Mouse (Mus musculus): ENCODE measurements around the gene Odf3l1.

GRCm38 (mm10) chr9:56907549-56907948, 43.1 kb upstream of the Odf3l1 start:
- no peak for TF ChIP-seq EP300 (IDR thresholded peaks at IDR 0.05; ENCODE audit: low read length)
- no peak for TF ChIP-seq MAFK (IDR thresholded peaks at IDR 0.05; ENCODE audit: insufficient replicate concordance, low read length)

Measured in CH12.LX (cell line).